Mouse (Mus musculus) liver, postnatal 0 days (tissue): ENCODE measurements around the gene Tmem131l. TPM values are rescaled to one million over a fixed set of nuclear protein-coding genes. Genes with fewer than 3 reads are reported as not detected.
"Not testable (repeated sequence)": the region's sequence is repeated elsewhere in the genome, so short reads cannot be mapped to it uniquely, and the experiment has no call there.

Experiments used
- ATAC-seq: fragments of 200-750 bp; cut with Nextera tagmentation; 2 replicates; pipeline ENCODE4 v1.8.0; 2017; ENCODE audit warnings: mild to moderate bottlenecking, moderate library complexity
- DNase-seq: peaks from one replicate; pipeline ENCODE4 v3.0.0-alpha.2; 2016
- H3K27ac ChIP-seq: fragments of 300-500 bp; sonication (generic); 2 replicates; pipeline ENCODE4 v1.5.1; 2014; ENCODE audit warnings: antibody characterized with exemption, moderate library complexity, mild to moderate bottlenecking, low read depth
- H3K27me3 ChIP-seq: fragments of 300-500 bp; sonication (generic); 2 replicates; pipeline ENCODE4 v1.6.1; 2014; ENCODE audit warnings: low read length, control low read depth, mixed read lengths; ENCODE audit not compliant: insufficient read depth
- H3K36me3 ChIP-seq: fragments of 300-500 bp; sonication (generic); replicated peaks from 2 replicates; pipeline ENCODE4 v1.6.1; 2014; ENCODE audit warnings: mild to moderate bottlenecking, control low read depth, low read length, moderate library complexity, mixed read lengths; ENCODE audit not compliant: insufficient read depth
- H3K4me1 ChIP-seq: fragments of 300-500 bp; sonication (generic); 2 replicates; pipeline ENCODE4 v1.6.1; 2014; ENCODE audit warnings: antibody characterized with exemption, mild to moderate bottlenecking, control low read depth; ENCODE audit not compliant: insufficient read depth
- H3K4me2 ChIP-seq: fragments of 300-500 bp; sonication (generic); 2 replicates; pipeline ENCODE4 v1.6.1; 2014; ENCODE audit warnings: low read depth, mild to moderate bottlenecking, low read length, moderate library complexity, mixed read lengths
- H3K4me3 ChIP-seq: fragments of 300-500 bp; sonication (generic); 2 replicates; pipeline ENCODE4 v1.5.1; 2014; ENCODE audit warnings: low read depth, low read length
- H3K9ac ChIP-seq: fragments of 300-500 bp; sonication (generic); replicated peaks from 2 replicates; pipeline ENCODE4 v1.6.1; 2014; ENCODE audit warnings: mild to moderate bottlenecking, moderate library complexity
- H3K9me3 ChIP-seq: fragments of 300-500 bp; sonication (generic); 2 replicates; pipeline ENCODE4 v1.6.1; 2016; ENCODE audit warnings: mild to moderate bottlenecking, control low read depth, low read length, mixed read lengths
- CTCF ChIP-seq: sonication (generic); IDR thresholded peaks from 2 replicates; pipeline ENCODE4 v1.5.1; 2016; ENCODE audit warnings: antibody characterized with exemption, low read depth
- EP300 ChIP-seq: IDR thresholded peaks from 2 replicates; pipeline ENCODE4 v1.6.1; 2016; ENCODE audit warnings: antibody characterized with exemption, low read depth, mild to moderate bottlenecking
- WGBS: fragments of 180-500 bp; shearing (Covaris S2); extraction: QIAGEN DNeasy Blood & Tissue Kit; methylation state at CpG from one replicate; pipeline ENCODE4 v1.1.7; 2014; ENCODE audit not compliant: insufficient replicate concordance; 5-methylcytosine and 5-hydroxymethylcytosine counted together
- polyA plus RNA-seq: library from polyadenylated mRNA; unstranded; fragments of >200 nt; fragmentation: Nextera tagmentation; extraction: Ambion mirVana; gene quantifications from 2 replicates; pipeline ENCODE4 v1.2.1, GENCODE M21; 2015

Gene Tmem131l
- polyA plus RNA-seq, 1 experiment from 2014 or later, result 19.1 TPM

GRCm38 (mm10) chr3:83867026-83867425 is 172.9 kb downstream of the Tmem131l start:
- not testable (repeated sequence) for H3K9me3 ChIP-seq, H3K4me2 ChIP-seq, ATAC-seq, H3K27ac ChIP-seq, DNase-seq, H3K4me3 ChIP-seq, H3K36me3 ChIP-seq, H3K27me3 ChIP-seq, H3K9ac ChIP-seq
- peak; percentile 20; the same call in 1 of the 2 replicates for TF ChIP-seq CTCF
- H3K4me1 ChIP-seq, result peaks cover 15% of the 10 kb centered on the region

GRCm38 (mm10) chr3:83865216-83865615 is 174.8 kb downstream of the Tmem131l start:
- Histone ChIP-seq H3K4me3 (no peak overlapping the region), H3K4me2 (no peak overlapping the region), H3K27me3 (no peaks in the 10 kb centered on the region), H3K36me3 (no peaks in the 10 kb centered on the region), H3K4me1 (peaks cover 15% of the 10 kb centered on the region), H3K9me3 (no peaks in the 10 kb centered on the region), H3K27ac (no peak overlapping the region), H3K9ac (no peak overlapping the region)
- DNase-seq (peak; percentile 26), ATAC-seq (peak; percentile 87)
- 63% methylated on average over 2 of the region's 2 CpGs for WGBS
- TF ChIP-seq CTCF (no peak), EP300 (no peak)

- Histone ChIP-seq H3K27ac (no peak overlapping the region), H3K36me3 (no peaks in the 10 kb centered on the region), H3K4me1 (peaks cover 17% of the 10 kb centered on the region), H3K9ac (no peak overlapping the region), H3K4me2 (no peak overlapping the region), H3K27me3 (no peaks in the 10 kb centered on the region), H3K9me3 (no peaks in the 10 kb centered on the region), H3K4me3 (no peak overlapping the region)
- no peak for DNase-seq
- TF ChIP-seq EP300, result no peak
- 81% methylated on average over 9 of the region's 9 CpGs for WGBS
- no peak for ATAC-seq
Measured at GRCm38 (mm10) chr3:83864064-83864548, 175.9 kb downstream of the Tmem131l start.

- Histone ChIP-seq H3K9me3 (no peaks in the 10 kb centered on the region), H3K27ac (peak overlapping the region; percentile 65), H3K4me1 (peaks cover 17% of the 10 kb centered on the region), H3K4me3 (no peak overlapping the region), H3K4me2 (peak overlapping the region; percentile 45; the same call in 1 of the 2 replicates), H3K27me3 (no peaks in the 10 kb centered on the region), H3K36me3 (no peaks in the 10 kb centered on the region), H3K9ac (no peak overlapping the region; the same call in 1 of the 2 replicates)
- 13% methylated on average over 1 of the region's 1 CpGs for WGBS
- TF ChIP-seq CTCF, result no peak
- TF ChIP-seq EP300, result no peak
- ATAC-seq (peak; percentile 80), DNase-seq (peak; percentile 66)
Measured at GRCm38 (mm10) chr3:83862956-83863355, 177.0 kb downstream of the Tmem131l start.

DNA sequence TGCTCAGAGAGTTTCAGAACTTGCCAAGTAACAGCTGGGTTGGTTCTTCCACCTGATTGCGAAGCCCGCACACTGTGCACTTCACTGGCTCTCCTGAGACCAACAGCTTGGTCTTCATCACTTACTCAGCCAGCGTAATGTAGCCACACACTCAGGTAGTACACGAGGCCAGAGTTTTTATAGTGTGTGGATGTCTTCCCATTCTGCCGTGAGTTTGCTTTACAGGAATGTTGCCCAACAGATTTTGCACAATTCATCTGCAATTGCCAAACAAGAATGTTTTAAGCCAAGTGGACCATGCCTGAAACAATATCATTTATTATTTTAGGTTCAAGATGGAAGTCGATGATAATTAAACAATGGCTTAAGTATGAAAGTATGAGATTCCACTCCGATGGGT is 180.4 kb downstream of the Tmem131l start:
- ATAC-seq, result no peak
- Histone ChIP-seq H3K9me3 (no peaks in the 10 kb centered on the region), H3K27ac (0 out of 2 replicates have a peak overlapping the region, but pooled peaks have one; percentile 1), H3K4me3 (no peak overlapping the region), H3K4me1 (peaks cover 9% of the 10 kb centered on the region), H3K36me3 (no peaks in the 10 kb centered on the region), H3K4me2 (peak overlapping the region; percentile 14; the same call in 1 of the 2 replicates), H3K9ac (no peak overlapping the region), H3K27me3 (no peaks in the 10 kb centered on the region)
- WGBS, result 70% methylated on average over 7 of the region's 7 CpGs
- TF ChIP-seq CTCF, result no peak
- peak; percentile 26; the same call in 1 of the 2 replicates for TF ChIP-seq EP300
- DNase-seq, result no peak

DNA sequence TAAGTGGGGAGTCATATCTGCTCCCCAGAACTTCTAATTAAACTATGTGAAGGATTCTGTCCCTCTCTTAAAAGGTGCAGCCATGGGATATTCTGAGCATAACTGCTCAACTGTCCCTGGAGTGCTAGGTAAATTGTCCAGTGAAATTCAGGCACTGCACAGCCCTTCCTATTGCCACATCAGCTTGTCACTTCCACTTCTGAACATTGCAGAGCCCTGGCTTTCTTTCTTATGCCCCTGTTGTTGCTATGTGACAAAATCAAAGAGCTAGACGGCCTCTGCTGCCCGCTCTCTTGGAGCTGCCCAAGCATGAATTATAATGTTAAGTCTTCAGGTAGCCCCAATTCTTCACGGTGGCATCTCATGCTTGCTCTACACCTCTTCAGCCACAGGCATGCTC is 180.9 kb downstream of the Tmem131l start:
- Histone ChIP-seq H3K9me3 (no peaks in the 10 kb centered on the region), H3K4me1 (peaks cover 9% of the 10 kb centered on the region), H3K27me3 (no peaks in the 10 kb centered on the region), H3K4me3 (no peak overlapping the region), H3K27ac (0 out of 2 replicates have a peak overlapping the region, but pooled peaks have one; percentile 1), H3K36me3 (no peaks in the 10 kb centered on the region), H3K9ac (no peak overlapping the region), H3K4me2 (peak overlapping the region; percentile 14; the same call in 1 of the 2 replicates)
- 66% methylated on average over 3 of the region's 3 CpGs for WGBS
- DNase-seq (no peak), ATAC-seq (no peak)
- TF ChIP-seq EP300, result no peak
- TF ChIP-seq CTCF, result no peak

DNA sequence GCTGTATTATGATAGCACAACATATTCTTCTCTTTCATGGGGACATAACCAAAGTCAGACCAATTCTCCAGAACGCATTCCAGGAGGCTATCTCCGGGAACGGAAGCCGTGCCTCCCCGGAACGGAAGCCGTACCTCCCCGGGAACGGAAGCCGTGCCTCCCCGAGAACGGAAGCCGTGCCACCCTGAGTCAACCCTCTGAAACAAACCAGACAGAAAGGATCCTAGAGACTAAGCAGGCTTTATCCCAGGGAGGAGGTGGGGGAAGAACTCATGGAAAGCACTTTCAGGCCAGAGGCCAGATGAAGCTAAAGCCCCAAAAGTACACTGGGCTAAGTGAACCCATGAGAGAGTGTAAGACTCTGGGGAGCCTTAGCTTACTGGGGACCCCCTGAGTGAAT is 182.4 kb downstream of the Tmem131l start:
- Histone ChIP-seq H3K4me2 (no peak overlapping the region), H3K4me1 (peaks cover 4% of the 10 kb centered on the region), H3K36me3 (no peaks in the 10 kb centered on the region), H3K27me3 (no peaks in the 10 kb centered on the region), H3K4me3 (no peak overlapping the region), H3K9me3 (no peaks in the 10 kb centered on the region), H3K9ac (no peak overlapping the region), H3K27ac (no peak overlapping the region)
- ATAC-seq, result no peak
- no peak for DNase-seq
- TF ChIP-seq CTCF, result no peak
- no peak for TF ChIP-seq EP300
- 91% methylated on average over 13 of the region's 13 CpGs for WGBS
